Mouse (Mus musculus): ENCODE data around the gene Dppa3. TPM values are rescaled to one million over a fixed set of nuclear protein-coding genes. Genes with fewer than 3 reads are reported as not detected.
"Not testable (repeated sequence)": the region's sequence is repeated elsewhere in the genome, so short reads cannot be mapped to it uniquely, and the experiment has no call there.

Gene Dppa3
- polyA plus RNA-seq, 1 experiment from 2014 or later, result not detected

GRCm38 (mm10) chr6:122625156-122625555 is 1.1 kb upstream of the Dppa3 start:
- H3K9ac ChIP-seq (ENCODE audit: low read depth, low read length), result no peak overlapping the region
- H3K4me1 ChIP-seq (ENCODE audit: control insufficient read depth, insufficient read depth, low read depth, low read length), result no peaks in the 10 kb centered on the region
- no peaks in the 10 kb centered on the region for H3K9me3 ChIP-seq (ENCODE audit: control insufficient read depth, low read length)
- H3K4me2 ChIP-seq (ENCODE audit: low read length), result no peak overlapping the region
- H3K27me3 ChIP-seq (replicated peaks; ENCODE audit: control insufficient read depth, insufficient read depth, low read length), result no peaks in the 10 kb centered on the region
- no peak for ATAC-seq
- no peaks in the 10 kb centered on the region for H3K36me3 ChIP-seq (ENCODE audit: control insufficient read depth, insufficient read depth, low read length)
- WGBS, result 84% methylated on average over 4 of the region's 4 CpGs
- no peak overlapping the region for H3K27ac ChIP-seq (ENCODE audit: low read depth, low read length)
- no peak overlapping the region for H3K4me3 ChIP-seq (ENCODE audit: low read length)

- Histone ChIP-seq H3K4me3 (ENCODE audit: low read length) (peak overlapping the region; percentile 15; the same call in 1 of the 2 replicates), H3K4me1 (ENCODE audit: control insufficient read depth, insufficient read depth, low read depth, low read length) (no peaks in the 10 kb centered on the region), H3K9me3 (ENCODE audit: control insufficient read depth, low read length) (no peaks in the 10 kb centered on the region), H3K36me3 (ENCODE audit: control insufficient read depth, insufficient read depth, low read length) (no peaks in the 10 kb centered on the region), H3K27me3 (replicated peaks; ENCODE audit: control insufficient read depth, insufficient read depth, low read length) (no peaks in the 10 kb centered on the region), H3K4me2 (ENCODE audit: low read length) (peak overlapping the region; percentile 40), H3K27ac (ENCODE audit: low read depth, low read length) (no peak overlapping the region), H3K9ac (ENCODE audit: low read depth, low read length) (no peak overlapping the region)
- no peak for ATAC-seq
- 47% methylated on average over 20 of the region's 20 CpGs for WGBS
Observed at GRCm38 (mm10) chr6:122627469-122628108, 1.4 kb downstream of the Dppa3 start.

DNA sequence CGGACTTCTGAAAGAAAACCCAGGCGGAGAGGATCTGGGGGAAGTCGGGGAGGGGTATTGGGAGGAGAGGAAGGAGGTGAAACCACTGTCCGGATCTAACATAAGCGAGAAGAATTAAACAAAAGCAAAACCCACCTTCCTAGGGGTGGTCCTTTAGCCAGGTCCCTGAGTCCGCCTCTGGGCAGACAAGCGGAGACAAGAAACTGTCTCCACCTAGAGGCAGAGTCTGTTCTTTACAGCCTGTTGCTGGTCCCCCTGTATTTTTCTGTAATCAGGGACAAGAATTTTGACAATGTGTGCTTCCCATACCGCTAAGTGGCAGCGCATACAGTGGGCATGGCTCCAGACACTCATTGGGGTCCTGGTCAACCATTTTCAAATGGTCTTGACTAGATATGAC is 7.2 kb downstream of the Dppa3 start:
- no peak overlapping the region for H3K4me2 ChIP-seq (ENCODE audit: low read length)
- H3K36me3 ChIP-seq (ENCODE audit: control insufficient read depth, insufficient read depth, low read length), result no peaks in the 10 kb centered on the region
- ATAC-seq, result no peak
- no peaks in the 10 kb centered on the region for H3K9me3 ChIP-seq (ENCODE audit: control insufficient read depth, low read length)
- H3K4me3 ChIP-seq (ENCODE audit: low read length), result no peak overlapping the region
- no peaks in the 10 kb centered on the region for H3K27me3 ChIP-seq (replicated peaks; ENCODE audit: control insufficient read depth, insufficient read depth, low read length)
- H3K4me1 ChIP-seq (ENCODE audit: control insufficient read depth, insufficient read depth, low read depth, low read length), result no peaks in the 10 kb centered on the region
- WGBS, result 53% methylated on average over 9 of the region's 9 CpGs
- H3K9ac ChIP-seq (ENCODE audit: low read depth, low read length), result no peak overlapping the region
- H3K27ac ChIP-seq (ENCODE audit: low read depth, low read length), result no peak overlapping the region

DNA sequence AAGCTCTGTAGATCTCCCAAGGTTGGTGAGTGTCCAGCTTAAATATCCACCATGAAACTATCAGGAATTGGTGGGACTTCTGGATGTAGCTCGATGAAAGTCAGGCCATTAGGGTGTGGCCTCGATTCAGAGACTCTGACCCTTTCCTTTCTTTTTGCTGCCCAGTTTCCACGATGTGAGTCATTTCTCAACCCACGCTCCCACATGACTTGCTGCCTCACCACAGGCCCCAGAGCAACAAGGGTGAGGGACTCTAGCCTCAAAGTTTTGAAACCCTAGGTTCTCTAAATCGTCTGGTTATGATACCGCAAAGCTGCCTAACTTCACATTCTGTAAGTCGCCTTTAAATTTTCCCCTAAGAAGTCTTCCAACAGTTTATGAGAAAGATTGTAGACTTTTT is 9.1 kb downstream of the Dppa3 start:
- H3K4me3 ChIP-seq (ENCODE audit: low read length), result no peak overlapping the region
- H3K4me1 ChIP-seq (ENCODE audit: control insufficient read depth, insufficient read depth, low read depth, low read length), result no peaks in the 10 kb centered on the region
- no peaks in the 10 kb centered on the region for H3K36me3 ChIP-seq (ENCODE audit: control insufficient read depth, insufficient read depth, low read length)
- no peak overlapping the region for H3K9ac ChIP-seq (ENCODE audit: low read depth, low read length)
- H3K27ac ChIP-seq (ENCODE audit: low read depth, low read length), result no peak overlapping the region
- no peak for ATAC-seq
- no peak overlapping the region for H3K4me2 ChIP-seq (ENCODE audit: low read length)
- WGBS, result 86% methylated on average over 7 of the region's 7 CpGs
- H3K9me3 ChIP-seq (ENCODE audit: control insufficient read depth, low read length), result no peaks in the 10 kb centered on the region
- H3K27me3 ChIP-seq (replicated peaks; ENCODE audit: control insufficient read depth, insufficient read depth, low read length), result no peaks in the 10 kb centered on the region

GRCm38 (mm10) chr6:122636666-122637065 is 10.5 kb downstream of the Dppa3 start:
- H3K27ac ChIP-seq (ENCODE audit: low read depth, low read length), result no peak overlapping the region
- H3K4me1 ChIP-seq (ENCODE audit: control insufficient read depth, insufficient read depth, low read depth, low read length), result no peaks in the 10 kb centered on the region
- no peaks in the 10 kb centered on the region for H3K9me3 ChIP-seq (ENCODE audit: control insufficient read depth, low read length)
- no peaks in the 10 kb centered on the region for H3K27me3 ChIP-seq (replicated peaks; ENCODE audit: control insufficient read depth, insufficient read depth, low read length)
- no peak for ATAC-seq
- no peaks in the 10 kb centered on the region for H3K36me3 ChIP-seq (ENCODE audit: control insufficient read depth, insufficient read depth, low read length)
- no peak overlapping the region for H3K4me2 ChIP-seq (ENCODE audit: low read length)
- no peak overlapping the region for H3K4me3 ChIP-seq (ENCODE audit: low read length)
- WGBS, result 86% methylated on average over 3 of the region's 3 CpGs
- no peak overlapping the region for H3K9ac ChIP-seq (ENCODE audit: low read depth, low read length)

DNA sequence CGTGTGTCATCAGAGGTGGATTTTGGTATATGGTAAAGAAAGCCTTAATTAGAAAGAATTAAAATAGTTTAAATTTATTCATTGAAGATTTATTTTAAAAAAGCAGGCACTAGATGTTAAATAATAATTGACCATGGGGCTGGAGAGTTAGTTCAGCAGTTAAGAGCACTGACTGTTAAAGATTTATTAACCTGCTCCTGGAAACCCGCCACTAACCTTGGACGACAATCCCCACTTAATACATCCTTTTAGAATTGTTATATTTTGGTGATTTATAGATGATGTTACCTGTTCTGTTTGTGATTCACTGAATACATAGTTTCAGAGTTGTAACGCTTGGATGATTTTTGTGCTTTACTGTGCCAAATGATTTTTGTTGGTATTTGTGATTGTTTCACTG is 11.4 kb downstream of the Dppa3 start:
- H3K36me3 ChIP-seq (ENCODE audit: control insufficient read depth, insufficient read depth, low read length); ATAC-seq: not testable (repeated sequence)

DNA sequence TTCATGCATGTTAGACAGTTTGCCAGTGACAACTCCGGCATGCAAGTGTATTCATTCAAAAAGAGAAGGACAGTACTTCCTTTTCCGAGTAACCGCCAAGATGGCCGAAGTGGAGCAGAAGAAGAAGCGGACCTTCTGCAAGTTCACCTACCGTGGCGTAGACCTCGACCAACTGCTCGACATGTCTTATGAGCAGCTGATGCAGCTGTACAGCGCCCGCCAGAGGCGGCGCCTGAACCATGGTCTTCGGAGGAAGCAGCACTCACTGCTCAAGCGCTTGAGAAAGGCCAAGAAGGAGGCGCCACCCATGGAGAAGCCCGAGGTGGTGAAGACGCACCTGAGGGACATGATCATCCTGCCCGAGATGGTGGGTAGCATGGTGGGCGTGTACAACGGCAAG is 18.0 kb downstream of the Dppa3 start:
- WGBS, result 98% methylated on average over 18 of the region's 21 CpGs
- H3K9ac ChIP-seq (ENCODE audit: low read depth, low read length); H3K9me3 ChIP-seq (ENCODE audit: control insufficient read depth, low read length); H3K4me1 ChIP-seq (ENCODE audit: control insufficient read depth, insufficient read depth, low read depth, low read length); H3K4me2 ChIP-seq (ENCODE audit: low read length); ATAC-seq; H3K27ac ChIP-seq (ENCODE audit: low read depth, low read length); H3K36me3 ChIP-seq (ENCODE audit: control insufficient read depth, insufficient read depth, low read length); H3K4me3 ChIP-seq (ENCODE audit: low read length); H3K27me3 ChIP-seq (replicated peaks; ENCODE audit: control insufficient read depth, insufficient read depth, low read length): not testable (repeated sequence)

More for the DNA sequence above, 11.4 kb downstream of the Dppa3 start:
- 91% methylated on average over 4 of the region's 4 CpGs for WGBS
- not testable (repeated sequence) for H3K9me3 ChIP-seq (ENCODE audit: control insufficient read depth, low read length); H3K4me1 ChIP-seq (ENCODE audit: control insufficient read depth, insufficient read depth, low read depth, low read length); H3K4me2 ChIP-seq (ENCODE audit: low read length); H3K27me3 ChIP-seq (replicated peaks; ENCODE audit: control insufficient read depth, insufficient read depth, low read length); H3K27ac ChIP-seq (ENCODE audit: low read depth, low read length); H3K4me3 ChIP-seq (ENCODE audit: low read length); H3K9ac ChIP-seq (ENCODE audit: low read depth, low read length)

DNA sequence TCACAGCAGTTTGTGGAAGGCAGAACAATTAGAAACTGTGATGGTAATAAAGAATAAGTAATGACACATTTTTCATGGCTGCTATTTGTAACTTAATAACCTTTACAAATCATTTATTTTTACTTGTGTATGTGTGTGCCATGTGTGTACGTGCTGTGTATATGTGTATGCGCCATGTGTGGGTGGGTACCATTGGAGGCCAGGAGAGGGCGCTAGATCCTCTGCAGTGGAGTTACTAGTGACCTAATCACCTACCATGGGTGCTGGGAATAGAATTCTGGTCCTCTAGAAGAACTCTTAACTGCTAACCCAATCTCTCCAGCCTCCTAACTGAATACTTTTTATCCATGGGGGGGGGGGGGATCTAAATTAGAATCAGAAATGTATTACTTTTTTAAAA is 23.7 kb downstream of the Dppa3 start:
- 83% methylated on average over 3 of the region's 3 CpGs for WGBS
- no peak overlapping the region for H3K27ac ChIP-seq (ENCODE audit: low read depth, low read length)
- H3K4me2 ChIP-seq (ENCODE audit: low read length), result no peak overlapping the region
- no peak for ATAC-seq
- H3K4me1 ChIP-seq (ENCODE audit: control insufficient read depth, insufficient read depth, low read depth, low read length), result no peaks in the 10 kb centered on the region
- no peak overlapping the region for H3K9ac ChIP-seq (ENCODE audit: low read depth, low read length)
- H3K36me3 ChIP-seq (ENCODE audit: control insufficient read depth, insufficient read depth, low read length), result no peaks in the 10 kb centered on the region
- no peaks in the 10 kb centered on the region for H3K27me3 ChIP-seq (replicated peaks; ENCODE audit: control insufficient read depth, insufficient read depth, low read length)
- no peak overlapping the region for H3K4me3 ChIP-seq (ENCODE audit: low read length)
- no peaks in the 10 kb centered on the region for H3K9me3 ChIP-seq (ENCODE audit: control insufficient read depth, low read length)

GRCm38 (mm10) chr6:122650398-122650980 is 24.3 kb downstream of the Dppa3 start:
- Histone ChIP-seq H3K27ac (ENCODE audit: low read depth, low read length) (no peak overlapping the region), H3K9ac (ENCODE audit: low read depth, low read length) (no peak overlapping the region), H3K4me2 (ENCODE audit: low read length) (no peak overlapping the region), H3K4me1 (ENCODE audit: control insufficient read depth, insufficient read depth, low read depth, low read length) (no peaks in the 10 kb centered on the region), H3K9me3 (ENCODE audit: control insufficient read depth, low read length) (no peaks in the 10 kb centered on the region), H3K27me3 (replicated peaks; ENCODE audit: control insufficient read depth, insufficient read depth, low read length) (no peaks in the 10 kb centered on the region), H3K36me3 (ENCODE audit: control insufficient read depth, insufficient read depth, low read length) (no peaks in the 10 kb centered on the region), H3K4me3 (ENCODE audit: low read length) (no peak overlapping the region)
- WGBS, result 76% methylated on average over 5 of the region's 5 CpGs
- ATAC-seq, result no peak

Data from hindbrain, embryonic 16.5 days (tissue).